Mouse (Mus musculus) forelimb bud, embryonic 11.5 days (tissue): Measurements from ENCODE around the gene Tacr2.

Experiments
- DNase-seq: peaks from one replicate; pipeline ENCODE4 v3.0.0-alpha.2; 2012; ENCODE audit warnings: low read depth, low spot score

Tacr2 gene

DNA sequence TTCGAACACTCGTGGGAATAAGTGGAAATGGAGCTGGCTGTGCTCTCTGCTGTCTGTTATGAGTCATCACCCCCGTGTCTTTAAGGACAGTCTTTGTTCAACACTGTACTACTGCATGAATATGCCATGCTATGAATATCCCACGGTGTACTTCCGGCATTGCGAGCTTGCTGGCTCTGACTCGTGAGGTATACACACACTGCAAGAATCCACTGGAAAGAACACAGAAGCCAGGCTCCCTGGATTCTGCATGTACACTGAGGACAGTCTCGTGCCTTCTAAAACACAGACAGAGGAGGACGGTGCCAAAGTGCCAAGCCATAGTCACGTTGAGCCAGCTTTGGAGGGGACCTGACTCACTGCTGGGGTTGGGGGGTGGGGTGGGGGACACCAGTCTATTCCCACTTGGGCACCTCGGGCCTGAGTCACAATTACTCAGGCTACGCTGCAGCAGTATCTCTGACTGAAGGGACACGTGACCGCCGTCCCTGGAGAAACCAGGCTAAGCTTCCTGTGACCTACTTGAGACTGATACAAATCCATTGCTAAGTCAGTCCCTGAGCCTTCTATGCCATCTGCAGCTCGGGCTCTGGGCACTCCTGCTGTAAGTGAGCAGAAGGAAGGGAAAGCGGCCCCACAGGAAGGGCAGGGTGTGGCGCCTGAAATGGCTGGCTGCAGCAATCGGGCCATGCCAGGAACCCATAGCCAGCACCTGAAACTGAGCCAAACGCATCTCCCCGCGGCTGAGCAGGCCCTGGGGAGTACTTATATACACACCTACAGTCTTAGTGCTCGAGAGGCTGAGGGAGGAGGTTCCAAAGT, 48.0 kb downstream of the Tacr2 start:
- no peak for DNase-seq

GRCm38 (mm10) chr10:62305090-62305489, 52.9 kb downstream of the Tacr2 start:
- DNase-seq = no peak

DNA sequence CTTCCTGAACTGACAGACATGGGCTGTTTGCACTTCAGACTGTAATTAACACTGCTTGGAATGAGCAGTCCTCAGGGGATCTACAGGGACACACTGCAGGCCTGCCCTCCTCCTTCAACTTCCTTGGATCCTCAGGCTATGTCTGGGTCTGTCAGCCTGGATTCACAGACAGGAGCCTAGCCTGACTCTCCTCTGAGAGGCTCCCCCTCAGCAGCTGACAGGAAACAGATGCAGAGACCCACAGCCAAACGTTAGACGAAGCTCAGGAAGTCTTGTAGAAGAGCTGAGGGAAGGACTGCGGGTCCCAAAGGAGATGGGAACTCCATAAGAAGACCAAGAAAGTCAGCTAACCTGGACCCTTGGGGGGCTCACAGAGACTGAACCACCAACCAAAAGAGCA, 54.2 kb downstream of the Tacr2 start:
- DNase-seq = no peak

DNA sequence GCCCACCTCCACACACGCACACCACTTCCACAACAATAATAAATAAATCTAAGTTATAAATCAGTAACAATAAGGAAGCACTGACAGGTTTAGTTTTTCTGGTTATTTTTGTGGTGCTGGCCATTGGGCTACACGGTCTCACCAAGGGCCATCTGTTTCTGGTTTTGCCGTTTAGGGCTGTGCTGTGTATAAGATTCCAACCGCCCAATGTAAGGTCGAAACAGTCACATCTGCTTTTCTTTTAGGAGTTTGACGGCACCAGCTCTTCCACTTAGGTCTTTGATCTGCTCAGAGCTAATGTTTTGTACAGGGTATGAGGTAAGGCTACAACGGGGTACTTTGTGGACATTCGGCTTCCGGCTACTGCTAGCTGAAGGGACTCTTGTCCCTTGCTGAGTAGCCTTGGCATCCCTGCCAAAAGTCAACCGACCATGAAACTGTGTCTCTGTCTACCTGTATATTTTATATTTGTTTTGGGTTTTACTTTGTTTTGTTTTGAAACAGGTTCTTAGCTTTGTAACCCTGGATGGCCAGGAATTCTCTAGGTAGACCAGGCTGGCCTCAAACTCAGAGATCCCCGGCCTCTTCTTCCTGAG, 56.8 kb downstream of the Tacr2 start:
- peak; percentile 68 for DNase-seq

- DNase-seq = no peak
Observed at GRCm38 (mm10) chr10:62309593-62309992, 57.4 kb downstream of the Tacr2 start.

DNA sequence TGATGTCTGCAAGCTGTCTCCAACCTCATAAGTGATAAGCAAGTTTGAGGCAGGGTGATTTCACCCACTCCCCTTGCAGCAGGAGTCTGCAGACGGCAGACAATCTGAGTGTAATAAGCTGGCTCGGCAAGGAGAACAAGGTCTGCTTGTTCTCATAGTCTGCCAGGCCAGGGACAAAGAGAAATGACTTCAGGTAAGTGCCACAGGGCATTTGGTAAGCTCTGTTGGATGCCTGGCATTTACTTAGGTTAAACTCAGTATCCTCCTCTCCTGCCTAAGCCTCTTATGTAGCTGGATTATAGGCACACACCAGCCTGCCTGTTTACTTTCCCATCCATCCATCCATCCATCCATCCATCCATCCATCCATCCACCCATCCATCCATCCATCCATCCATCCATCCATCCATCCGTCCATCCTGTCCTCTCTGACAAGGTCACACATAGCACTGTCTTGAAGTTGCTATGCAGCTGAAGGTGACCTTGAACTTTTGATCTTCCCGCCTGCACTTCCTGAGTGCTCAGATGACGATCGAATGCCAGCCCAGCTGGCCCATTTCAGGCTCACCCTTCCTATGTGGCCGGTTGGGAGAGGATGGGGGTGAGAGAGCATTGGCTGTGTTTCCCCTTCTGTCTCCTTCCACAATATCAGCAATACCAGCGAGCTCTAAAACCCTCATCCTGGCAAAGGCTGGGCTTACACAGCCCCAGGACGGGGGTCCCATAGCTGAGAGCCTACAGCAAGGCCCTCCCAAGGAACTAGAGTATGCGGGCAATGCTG, 58.2 kb downstream of the Tacr2 start:
- no peak for DNase-seq

GRCm38 (mm10) chr10:62311464-62311863, 59.2 kb downstream of the Tacr2 start:
- peak; percentile 42 for DNase-seq

GRCm38 (mm10) chr10:62313140-62313539, 60.9 kb downstream of the Tacr2 start:
- DNase-seq = no peak

- no peak for DNase-seq
Observed at GRCm38 (mm10) chr10:62313885-62314424, 61.7 kb downstream of the Tacr2 start.
